Mouse (Mus musculus): ENCODE measurements around the gene Pgp.

GRCm38 (mm10) chr17:24446590-24446989 lies 23.6 kb upstream of the Pgp start:
- TF ChIP-seq TAL1 (conservative IDR thresholded peaks at IDR 0.05; ENCODE audit: low read depth, low read length) (no peak), CTCF (IDR thresholded peaks at IDR 0.05; ENCODE audit: low read depth, low read length) (no peak), GATA1 (IDR thresholded peaks at IDR 0.05; ENCODE audit: borderline replicate concordance, low read length) (no peak), POLR2AphosphoS5 (IDR thresholded peaks at IDR 0.05; ENCODE audit: insufficient replicate concordance, low read depth, low read length) (no peak), GATA2 (IDR thresholded peaks at IDR 0.05; ENCODE audit: borderline replicate concordance, low read depth, low read length) (no peak)
